Mouse (Mus musculus): ENCODE measurements around the gene Ankrd17.
"Not testable (repeated sequence)": the region's sequence is repeated elsewhere in the genome, so short reads cannot be mapped to it uniquely, and the experiment has no call there.

Ankrd17 gene

GRCm38 (mm10) chr5:90339129-90339952 lies 27.0 kb downstream of the Ankrd17 start:
- peak; percentile 13 for DNase-seq (ENCODE audit: extremely low read depth, insufficient read length, low spot score)

- DNase-seq (ENCODE audit: extremely low read depth, insufficient read length, low spot score) = no peak
These were observed 27.9 kb downstream of the Ankrd17 start for GRCm38 (mm10) chr5:90338177-90339091.

- DNase-seq (ENCODE audit: extremely low read depth, insufficient read length, low spot score) = no peak
These were observed 33.9 kb downstream of the Ankrd17 start for GRCm38 (mm10) chr5:90332478-90332877.

- DNase-seq (ENCODE audit: extremely low read depth, insufficient read length, low spot score) = no peak
These were observed 35.3 kb downstream of the Ankrd17 start for GRCm38 (mm10) chr5:90331071-90331470.

- no peak for DNase-seq (ENCODE audit: extremely low read depth, insufficient read length, low spot score)
These were observed 68.0 kb downstream of the Ankrd17 start for GRCm38 (mm10) chr5:90298396-90298795.

- no peak for DNase-seq (ENCODE audit: extremely low read depth, insufficient read length, low spot score)
These were observed 76.5 kb downstream of the Ankrd17 start for GRCm38 (mm10) chr5:90289887-90290286.

- no peak for DNase-seq (ENCODE audit: extremely low read depth, insufficient read length, low spot score)
These were observed 79.8 kb downstream of the Ankrd17 start for GRCm38 (mm10) chr5:90286559-90286958.

GRCm38 (mm10) chr5:90280061-90280460 lies 86.3 kb downstream of the Ankrd17 start:
- no peak for DNase-seq (ENCODE audit: extremely low read depth, insufficient read length, low spot score)

DNA sequence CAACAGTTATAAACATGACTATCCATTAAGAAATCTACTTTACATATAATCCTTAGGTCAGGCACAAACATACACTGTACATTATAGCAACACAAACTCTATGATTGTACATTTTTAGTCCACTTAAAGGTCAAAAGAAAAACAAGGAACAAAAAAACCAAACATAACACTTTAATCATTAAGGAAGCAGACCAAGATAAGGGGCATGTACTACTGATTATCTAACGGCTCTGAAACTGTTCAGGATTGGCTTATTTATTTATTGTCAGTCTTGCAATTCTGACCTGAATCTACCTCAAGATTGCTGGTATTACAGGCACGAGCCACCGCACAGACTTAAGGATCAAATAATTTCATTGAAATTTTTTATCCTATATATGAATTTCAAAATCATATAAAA lies 87.0 kb downstream of the Ankrd17 start:
- no peak for DNase-seq (ENCODE audit: extremely low read depth, insufficient read length, low spot score)

DNA sequence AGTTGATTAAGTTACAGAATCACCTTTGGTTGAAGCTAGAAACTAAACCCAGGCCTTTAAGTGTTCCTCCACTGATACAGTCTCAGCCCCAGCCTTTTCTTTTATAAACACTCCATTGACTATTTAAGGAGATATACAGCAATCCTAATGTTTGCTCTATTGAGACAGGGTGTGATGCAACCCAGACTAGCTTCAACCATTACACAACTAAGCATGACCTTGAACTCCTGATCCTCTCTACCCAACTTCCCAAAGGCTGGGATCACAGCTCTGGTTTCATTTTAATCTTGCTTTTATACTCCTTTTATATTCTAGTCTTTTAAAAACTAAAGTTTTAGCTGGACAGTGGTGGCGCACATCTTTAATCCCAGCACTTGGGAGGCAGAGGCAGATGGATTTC lies 88.9 kb downstream of the Ankrd17 start:
- no peak for DNase-seq (ENCODE audit: extremely low read depth, insufficient read length, low spot score)

GRCm38 (mm10) chr5:90274806-90275205 lies 91.6 kb downstream of the Ankrd17 start:
- DNase-seq (ENCODE audit: extremely low read depth, insufficient read length, low spot score) = no peak

GRCm38 (mm10) chr5:90262230-90262629 lies 104.1 kb downstream of the Ankrd17 start:
- DNase-seq (ENCODE audit: extremely low read depth, insufficient read length, low spot score) = not testable (repeated sequence)

- no peak for DNase-seq (ENCODE audit: extremely low read depth, insufficient read length, low spot score)
These were observed 109.4 kb downstream of the Ankrd17 start for GRCm38 (mm10) chr5:90257023-90257422.

- DNase-seq (ENCODE audit: extremely low read depth, insufficient read length, low spot score) = no peak
These were observed 118.9 kb downstream of the Ankrd17 start for GRCm38 (mm10) chr5:90247503-90247902.

- DNase-seq (ENCODE audit: extremely low read depth, insufficient read length, low spot score) = no peak
These were observed 119.4 kb downstream of the Ankrd17 start for GRCm38 (mm10) chr5:90246987-90247386.

DNA sequence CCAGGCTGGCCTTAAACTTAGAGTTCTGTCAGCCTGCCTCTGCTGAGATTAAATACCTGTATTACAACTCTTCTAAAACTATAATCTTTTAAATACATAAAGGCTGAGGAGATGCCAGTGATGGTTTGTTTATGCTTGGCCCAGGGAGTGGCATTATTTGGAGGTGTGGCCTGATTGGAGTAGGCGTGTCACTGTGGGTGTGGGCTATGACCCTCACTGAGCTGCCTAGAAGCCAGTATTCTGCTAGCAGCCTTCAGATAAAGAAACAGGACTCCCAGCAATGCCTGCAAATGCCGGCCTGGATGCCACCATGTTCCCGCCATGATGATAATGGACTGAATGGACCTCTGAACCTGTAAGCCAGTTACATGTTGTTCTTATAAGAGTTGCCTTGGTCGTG lies 119.8 kb downstream of the Ankrd17 start:
- no peak for DNase-seq (ENCODE audit: extremely low read depth, insufficient read length, low spot score)

GRCm38 (mm10) chr5:90245416-90245815 lies 121.0 kb downstream of the Ankrd17 start:
- no peak for DNase-seq (ENCODE audit: extremely low read depth, insufficient read length, low spot score)

- no peak for DNase-seq (ENCODE audit: extremely low read depth, insufficient read length, low spot score)
These were observed 131.2 kb downstream of the Ankrd17 start for GRCm38 (mm10) chr5:90235217-90235616.

DNA sequence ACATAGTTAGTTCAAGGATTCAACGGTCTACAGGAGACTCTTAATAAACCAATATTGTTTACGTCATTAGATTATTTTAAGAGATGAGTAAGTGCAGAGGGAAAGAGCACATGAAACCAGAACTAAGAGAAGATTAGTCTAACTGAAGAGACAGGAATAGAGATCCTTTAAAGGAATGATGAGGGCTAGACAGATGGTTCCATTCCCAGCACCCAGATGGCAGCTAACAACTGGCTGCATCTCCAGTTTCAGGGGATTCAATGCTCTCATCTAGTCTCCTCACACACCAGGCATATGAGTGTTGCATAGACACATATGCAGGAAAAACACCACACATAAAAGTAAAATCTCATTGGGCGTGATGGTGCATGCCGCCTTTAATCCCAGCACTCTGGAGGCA lies 133.1 kb downstream of the Ankrd17 start:
- DNase-seq (ENCODE audit: extremely low read depth, insufficient read length, low spot score) = no peak

DNA sequence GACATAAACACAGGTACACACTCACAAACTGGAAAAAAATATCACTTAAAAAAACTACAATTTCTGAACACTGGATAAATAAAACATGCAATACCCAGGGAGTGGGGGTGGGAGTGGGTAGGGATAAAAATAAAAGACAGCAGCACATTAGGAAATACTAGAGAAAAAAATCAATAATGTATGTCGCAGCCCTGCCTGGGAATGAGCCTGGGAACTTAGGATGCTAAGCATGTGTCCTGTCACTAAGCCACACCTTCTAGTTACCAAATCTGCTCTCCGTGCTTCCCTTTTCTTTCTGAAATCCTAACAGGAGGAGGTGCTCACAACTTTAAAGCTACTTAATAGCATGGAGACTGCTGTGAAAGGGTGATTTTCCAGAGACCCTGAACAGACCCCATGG lies 136.6 kb downstream of the Ankrd17 start:
- no peak for DNase-seq (ENCODE audit: extremely low read depth, insufficient read length, low spot score)

DNA sequence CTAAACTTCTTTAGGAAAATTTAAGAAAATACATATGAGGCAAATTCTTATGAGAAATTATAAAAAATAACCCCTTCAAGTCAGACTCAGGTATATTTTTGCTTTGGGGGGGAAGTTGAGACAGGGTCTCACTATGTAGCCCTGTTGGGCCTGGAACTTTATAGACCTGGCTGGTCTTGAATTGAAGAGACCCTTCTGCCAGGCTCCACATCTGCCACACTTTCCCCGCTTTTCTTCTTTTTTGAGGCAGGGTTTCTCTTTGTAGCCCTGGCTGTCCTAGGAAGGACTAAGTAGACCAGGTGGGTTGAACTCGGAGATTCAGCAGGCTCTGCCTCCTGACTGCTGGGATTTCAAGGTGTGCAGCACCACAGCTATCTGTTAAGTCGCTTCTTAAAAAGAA lies 139.7 kb downstream of the Ankrd17 start:
- no peak for DNase-seq (ENCODE audit: extremely low read depth, insufficient read length, low spot score)

DNA sequence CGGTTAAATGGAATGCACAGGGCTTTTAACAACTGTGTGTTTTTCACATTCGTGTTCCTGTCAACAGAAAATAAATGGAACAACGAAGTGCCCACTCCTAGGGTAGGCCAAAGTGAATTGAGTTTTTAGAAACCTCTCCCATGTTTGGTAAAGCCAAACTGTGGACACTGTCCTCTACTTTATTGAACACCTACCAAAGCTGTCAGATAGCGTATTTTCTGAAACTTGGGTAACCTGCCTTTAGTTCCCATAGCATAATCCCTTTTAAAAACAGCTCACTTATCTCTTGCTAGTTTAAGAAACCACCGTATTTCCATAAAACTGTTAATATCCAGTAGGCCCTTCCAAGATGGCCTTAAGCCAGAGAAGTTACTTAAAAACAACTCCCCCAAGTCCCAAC lies 141.6 kb downstream of the Ankrd17 start:
- no peak for DNase-seq (ENCODE audit: extremely low read depth, insufficient read length, low spot score)

All from 3134 (cell line).